Mouse (Mus musculus): ENCODE measurements around the gene Rbm45. TPM values are rescaled to one million over a fixed set of nuclear protein-coding genes. Genes with fewer than 3 reads are reported as not detected.

Gene Rbm45
- total and polyA plus RNA-seq, 3 experiments = 53.3 to 61.4 (median 53.7) TPM

- H3K27ac ChIP-seq (ENCODE audit: insufficient read depth, low read depth) = no peak overlapping the region
- no peaks in the 10 kb centered on the region for H3K4me1 ChIP-seq (ENCODE audit: control insufficient read depth in 1 of 2, insufficient read depth in 2 of 2)
- in situ Hi-C loops (cut with MboI; ENCODE audit: low pct_ligation_motif_present, low pct_unique_long_range_greater_than_20kb, low sequenced_read_pairs) = no loop called here
- dilution Hi-C loops (cut with MboI; ENCODE audit: extremely low pct_ligation_motif_present, extremely low pct_unique_long_range_greater_than_20kb, low sequenced_read_pairs) = no loop called here
- H3K4me2 ChIP-seq (ENCODE audit: insufficient read depth, low read depth, poor library complexity, severe bottlenecking) = no peak overlapping the region
- no peak overlapping the region for H3K4me3 ChIP-seq (replicated peaks in 1 of 3; ENCODE audit: low read depth in 2 of 3, low read length in 2 of 3, poor library complexity in 1 of 3)
- H3K9ac ChIP-seq (ENCODE audit: insufficient read depth, low read depth) = no peak overlapping the region
- H3K36me3 ChIP-seq (replicated peaks in 1 of 2; ENCODE audit: control insufficient read depth in 1 of 2, insufficient read depth in 1 of 2, low read length in 1 of 2) = no peaks in the 10 kb centered on the region
- no peak for TF ChIP-seq CHD2 (IDR thresholded peaks at IDR 0.05; ENCODE audit: low read length)
- H3K9me3 ChIP-seq (replicated peaks; ENCODE audit: low read length) = no peaks in the 10 kb centered on the region
- no peaks in the 10 kb centered on the region for H3K27me3 ChIP-seq (replicated peaks)
- no peak for DNase-seq (ENCODE audit: extremely low read depth)
- H3K79me2 ChIP-seq (replicated peaks; ENCODE audit: control insufficient read depth, extremely low read depth, insufficient read depth, poor library complexity, severe bottlenecking) = no peaks in the 10 kb centered on the region
Measured at GRCm38 (mm10) chr2:76332161-76332805, 37.5 kb upstream of the Rbm45 start.

GRCm38 (mm10) chr2:76334596-76334995, 35.2 kb upstream of the Rbm45 start:
- no peak overlapping the region for H3K4me3 ChIP-seq (replicated peaks in 1 of 3; ENCODE audit: low read depth in 2 of 3, low read length in 2 of 3, poor library complexity in 1 of 3)
- no peak overlapping the region for H3K27ac ChIP-seq (ENCODE audit: insufficient read depth, low read depth)
- no peak overlapping the region for H3K4me2 ChIP-seq (ENCODE audit: insufficient read depth, low read depth, poor library complexity, severe bottlenecking)
- DNase-seq (ENCODE audit: extremely low read depth) = peak; percentile 22
- no peaks in the 10 kb centered on the region for H3K79me2 ChIP-seq (replicated peaks; ENCODE audit: control insufficient read depth, extremely low read depth, insufficient read depth, poor library complexity, severe bottlenecking)
- dilution Hi-C loops (cut with MboI; ENCODE audit: extremely low pct_ligation_motif_present, extremely low pct_unique_long_range_greater_than_20kb, low sequenced_read_pairs) (no loop called here), in situ Hi-C loops (cut with MboI; ENCODE audit: low pct_ligation_motif_present, low pct_unique_long_range_greater_than_20kb, low sequenced_read_pairs) (no loop called here)
- H3K36me3 ChIP-seq (replicated peaks in 1 of 2; ENCODE audit: control insufficient read depth in 1 of 2, insufficient read depth in 1 of 2, low read length in 1 of 2) = no peaks in the 10 kb centered on the region
- no peaks in the 10 kb centered on the region for H3K4me1 ChIP-seq (ENCODE audit: control insufficient read depth in 1 of 2, insufficient read depth in 2 of 2)
- TF ChIP-seq RAD21 (IDR thresholded peaks at IDR 0.05; ENCODE audit: low read depth, low read length) (peak; percentile 12), CTCF (conservative IDR thresholded peaks at IDR 0.05 in 1 of 2, IDR thresholded peaks at IDR 0.05 in 1 of 2; ENCODE audit: low read depth in 2 of 2, low read length in 2 of 2) (peak; percentile 15 to 39; a peak in 2 of 4 replicates), ZC3H11A (IDR thresholded peaks at IDR 0.05; ENCODE audit: low read depth, low read length) (no peak), JUN (IDR thresholded peaks at IDR 0.05; ENCODE audit: insufficient read depth, low read depth, low read length) (no peak), NELFE (IDR thresholded peaks at IDR 0.05; ENCODE audit: low read depth, low read length) (no peak), ELF1 (IDR thresholded peaks at IDR 0.05; ENCODE audit: low read depth, low read length) (no peak), MEF2A (IDR thresholded peaks at IDR 0.05; ENCODE audit: borderline replicate concordance, low read depth, low read length) (no peak), NRF1 (IDR thresholded peaks at IDR 0.05; ENCODE audit: low read depth, low read length) (no peak), E2F4 (IDR thresholded peaks at IDR 0.05; ENCODE audit: insufficient replicate concordance, low read depth, low read length) (no peak), CHD2 (IDR thresholded peaks at IDR 0.05; ENCODE audit: low read length) (no peak), MAX (IDR thresholded peaks at IDR 0.05; ENCODE audit: low read length) (no peak), SMC3 (IDR thresholded peaks at IDR 0.05; ENCODE audit: low read depth, low read length) (no peak), MAZ (IDR thresholded peaks at IDR 0.05; ENCODE audit: low read depth, low read length) (no peak), MAFK (IDR thresholded peaks at IDR 0.05; ENCODE audit: insufficient replicate concordance, low read length) (no peak), TBP (conservative IDR thresholded peaks at IDR 0.05; ENCODE audit: low read depth, low read length) (no peak), TCF12 (IDR thresholded peaks at IDR 0.05; ENCODE audit: low read depth, low read length) (no peak), MYC (IDR thresholded peaks at IDR 0.05; ENCODE audit: low read depth, low read length) (no peak)
- no peaks in the 10 kb centered on the region for H3K27me3 ChIP-seq (replicated peaks)
- H3K9ac ChIP-seq (ENCODE audit: insufficient read depth, low read depth) = no peak overlapping the region
- no peaks in the 10 kb centered on the region for H3K9me3 ChIP-seq (replicated peaks; ENCODE audit: low read length)

Data from CH12.LX (cell line).